Mouse (Mus musculus) CH12.LX (cell line): ENCODE data around the gene Ncoa3. TPM values are rescaled to one million over a fixed set of nuclear protein-coding genes. Genes with fewer than 3 reads are reported as not detected.

Experiments
- DNase-seq: peaks from one replicate; pipeline ENCODE4 v3.0.0-alpha.2; 2013; ENCODE audit errors: extremely low read depth
- H3K27ac ChIP-seq: 2 replicates; pipeline ENCODE4 v1.5.1; 2012; ENCODE audit warnings: low read depth, mild to moderate bottlenecking, control low read depth, moderate library complexity; ENCODE audit not compliant: insufficient read depth
- H3K27me3 ChIP-seq: replicated peaks from 2 replicates; pipeline ENCODE3; 2012; ENCODE audit warnings: inconsistent platforms
- H3K36me3 ChIP-seq, 2 experiments: replicated peaks in 1 of 2; 2 replicates each; pipeline versions ENCODE3 to v1.6.1; 2012; ENCODE audit warnings: inconsistent platforms in 1 of 2, low read length in 1 of 2, mild to moderate bottlenecking in 1 of 2, mixed read lengths in 1 of 2, moderate library complexity in 1 of 2; ENCODE audit not compliant: control insufficient read depth in 1 of 2, insufficient read depth in 1 of 2
- H3K4me1 ChIP-seq, 2 experiments: 2 replicates each; pipeline ENCODE4 v1.6.1; 2012; ENCODE audit warnings: inconsistent platforms in 1 of 2, moderate library complexity in 1 of 2; ENCODE audit not compliant: insufficient read depth in 2 of 2, control insufficient read depth in 1 of 2
- H3K4me2 ChIP-seq: 2 replicates; pipeline ENCODE4 v1.6.1; 2012; ENCODE audit warnings: low read depth, mild to moderate bottlenecking, control low read depth; ENCODE audit not compliant: poor library complexity, insufficient read depth, severe bottlenecking
- H3K4me3 ChIP-seq, 3 experiments: fragments of 150-350 bp in 1 of 3; sonication (generic) in 1 of 3; replicated peaks in 1 of 3; 2 replicates each; pipeline versions ENCODE3 to v1.5.1; 2011 to 2012; ENCODE audit warnings: low read depth in 2 of 3, low read length in 2 of 3, mild to moderate bottlenecking in 2 of 3, moderate library complexity in 2 of 3, control low read depth in 1 of 3, improper control_type of control experiment in 1 of 3, inconsistent platforms in 1 of 3, mixed read lengths in 1 of 3; ENCODE audit not compliant: poor library complexity in 1 of 3
- H3K79me2 ChIP-seq: replicated peaks from 2 replicates; pipeline ENCODE4 v1.6.1; 2012; ENCODE audit warnings: mild to moderate bottlenecking, moderate library complexity; ENCODE audit not compliant: control insufficient read depth, poor library complexity, insufficient read depth, severe bottlenecking; ENCODE audit errors: extremely low read depth
- H3K9ac ChIP-seq: 2 replicates; pipeline ENCODE4 v1.6.1; 2012; ENCODE audit warnings: low read depth, mild to moderate bottlenecking, control low read depth, moderate library complexity; ENCODE audit not compliant: insufficient read depth
- H3K9me3 ChIP-seq: replicated peaks from 2 replicates; pipeline ENCODE3; 2012; ENCODE audit warnings: low read length, inconsistent platforms, mixed read lengths
- BHLHE40 ChIP-seq: IDR thresholded peaks from 2 replicates; pipeline ENCODE4 v1.6.1; 2011; ENCODE audit warnings: mild to moderate bottlenecking, low read depth, low read length, improper control_type of control experiment
- CHD1 ChIP-seq: IDR thresholded peaks from 2 replicates; pipeline ENCODE4 v1.6.1; 2012; ENCODE audit warnings: low read depth, low read length, improper control_type of control experiment, inconsistent platforms
- E2F4 ChIP-seq: IDR thresholded peaks from 2 replicates; pipeline ENCODE4 v1.6.1; 2011; ENCODE audit warnings: low read depth, low read length, improper control_type of control experiment; ENCODE audit not compliant: insufficient replicate concordance
- ETS1 ChIP-seq: conservative IDR thresholded peaks from 2 replicates; pipeline ENCODE4 v1.6.1; 2012; ENCODE audit warnings: low read depth, mild to moderate bottlenecking, inconsistent platforms, low read length, improper control_type of control experiment, moderate library complexity
- GABPA ChIP-seq: IDR thresholded peaks from 2 replicates; pipeline ENCODE4 v1.6.1; 2012; ENCODE audit warnings: low read depth, low read length, improper control_type of control experiment, inconsistent platforms; ENCODE audit not compliant: insufficient replicate concordance
- IRF4 ChIP-seq: IDR thresholded peaks from 2 replicates; pipeline ENCODE4 v1.6.1; 2014; ENCODE audit warnings: low read depth, mild to moderate bottlenecking, inconsistent platforms, low read length, improper control_type of control experiment
- JUND ChIP-seq: conservative IDR thresholded peaks from 2 replicates; pipeline ENCODE4 v1.6.1; 2011; ENCODE audit warnings: low read depth, low read length, improper control_type of control experiment
- KAT2A ChIP-seq: IDR thresholded peaks from 2 replicates; pipeline ENCODE4 v1.6.1; 2012; ENCODE audit warnings: low read length, improper control_type of control experiment, inconsistent platforms; ENCODE audit not compliant: insufficient replicate concordance
- MAFK ChIP-seq: IDR thresholded peaks from 2 replicates; pipeline ENCODE4 v1.6.1; 2011; ENCODE audit warnings: low read length, improper control_type of control experiment; ENCODE audit not compliant: insufficient replicate concordance
- MAX ChIP-seq: IDR thresholded peaks from 2 replicates; pipeline ENCODE4 v1.6.1; 2011; ENCODE audit warnings: low read length, improper control_type of control experiment
- MEF2A ChIP-seq: IDR thresholded peaks from 2 replicates; pipeline ENCODE4 v1.6.1; 2014; ENCODE audit warnings: low read depth, mild to moderate bottlenecking, inconsistent platforms, low read length, improper control_type of control experiment, borderline replicate concordance
- MXI1 ChIP-seq: IDR thresholded peaks from 2 replicates; pipeline ENCODE4 v1.6.1; 2011; ENCODE audit warnings: mild to moderate bottlenecking, low read depth, low read length, improper control_type of control experiment
- MYC ChIP-seq: IDR thresholded peaks from 2 replicates; pipeline ENCODE4 v1.6.1; 2011; ENCODE audit warnings: low read depth, mild to moderate bottlenecking, improper control_type of control experiment, low read length
- NRF1 ChIP-seq: IDR thresholded peaks from 2 replicates; pipeline ENCODE4 v1.6.1; 2014; ENCODE audit warnings: low read depth, mild to moderate bottlenecking, inconsistent platforms, low read length, improper control_type of control experiment, moderate library complexity
- PAX5 ChIP-seq: IDR thresholded peaks from 2 replicates; pipeline ENCODE4 v1.6.1; 2012; ENCODE audit warnings: low read length, inconsistent platforms, mixed read lengths
- POLR2A ChIP-seq: IDR thresholded peaks from 2 replicates; pipeline ENCODE4 v1.6.1; 2011; ENCODE audit warnings: low read depth, mild to moderate bottlenecking, improper control_type of control experiment, low read length
- POLR2AphosphoS2 ChIP-seq: IDR thresholded peaks from 2 replicates; pipeline ENCODE4 v1.6.1; 2011; ENCODE audit warnings: low read depth, low read length, improper control_type of control experiment
- RAD21 ChIP-seq: IDR thresholded peaks from 2 replicates; pipeline ENCODE4 v1.6.1; 2011; ENCODE audit warnings: low read depth, mild to moderate bottlenecking, low read length, improper control_type of control experiment, moderate library complexity
- RCOR1 ChIP-seq: conservative IDR thresholded peaks from 2 replicates; pipeline ENCODE4 v1.6.1; 2012; ENCODE audit warnings: low read depth, mild to moderate bottlenecking, inconsistent platforms, low read length, improper control_type of control experiment
- SIN3A ChIP-seq: IDR thresholded peaks from 2 replicates; pipeline ENCODE4 v1.6.1; 2012; ENCODE audit warnings: low read length, improper control_type of control experiment, inconsistent platforms
- SMC3 ChIP-seq: IDR thresholded peaks from 2 replicates; pipeline ENCODE4 v1.6.1; 2011; ENCODE audit warnings: low read depth, low read length, improper control_type of control experiment
- TBP ChIP-seq: conservative IDR thresholded peaks from 2 replicates; pipeline ENCODE4 v1.6.1; 2011; ENCODE audit warnings: low read depth, low read length, improper control_type of control experiment
- TCF12 ChIP-seq: IDR thresholded peaks from 2 replicates; pipeline ENCODE4 v1.6.1; 2014; ENCODE audit warnings: low read depth, mild to moderate bottlenecking, inconsistent platforms, low read length, improper control_type of control experiment
- UBTF ChIP-seq: IDR thresholded peaks from 2 replicates; pipeline ENCODE4 v1.6.1; 2012; ENCODE audit warnings: low read depth, mild to moderate bottlenecking, inconsistent platforms, low read length, improper control_type of control experiment, moderate library complexity
- USF2 ChIP-seq: conservative IDR thresholded peaks from 2 replicates; pipeline ENCODE4 v1.6.1; 2011; ENCODE audit warnings: low read depth, low read length, improper control_type of control experiment
- ZC3H11A ChIP-seq: IDR thresholded peaks from 2 replicates; pipeline ENCODE4 v1.6.1; 2012; ENCODE audit warnings: low read depth, mild to moderate bottlenecking, inconsistent platforms, low read length, improper control_type of control experiment
- ZKSCAN1 ChIP-seq: IDR thresholded peaks from 2 replicates; pipeline ENCODE4 v1.6.1; 2012; ENCODE audit warnings: low read depth, inconsistent platforms, low read length, improper control_type of control experiment, borderline replicate concordance
- ZMIZ1 ChIP-seq: IDR thresholded peaks from 2 replicates; pipeline ENCODE4 v1.6.1; 2012; ENCODE audit warnings: low read depth, mild to moderate bottlenecking, inconsistent platforms, low read length, improper control_type of control experiment
- ZNF384 ChIP-seq: IDR thresholded peaks from 2 replicates; pipeline ENCODE4 v1.6.1; 2012; ENCODE audit warnings: low read depth, low read length, improper control_type of control experiment, inconsistent platforms
- dilution Hi-C: fragments of 300-500 bp; cut with MboI; formaldehyde crosslinking; loops from 2 replicates; pipeline ENCODE4 v1.14.3; 2020; ENCODE audit warnings: low sequenced_read_pairs; ENCODE audit not compliant: extremely low pct_unique_long_range_greater_than_20kb, extremely low pct_ligation_motif_present
- in situ Hi-C: fragments of 300-500 bp; cut with MboI; formaldehyde crosslinking; loops from 3 replicates; pipeline ENCODE4 v1.14.3; 2019; ENCODE audit warnings: low sequenced_read_pairs, low pct_ligation_motif_present, low pct_unique_long_range_greater_than_20kb, mixed read lengths
- polyA plus RNA-seq: library from polyadenylated mRNA; unstranded; fragments of >175 nt; gene quantifications from 2 replicates; pipeline ENCODE4 v1.2.1, GENCODE M21; 2012; ENCODE audit warnings: low read depth; ENCODE audit not compliant: insufficient read length
- total RNA-seq, 2 experiments: library from RNA; depleted of rRNA; stranded (reverse); fragments of 300-350 nt in 1 of 2; fragments of >200 nt in 1 of 2; gene quantifications; 2 replicates each; pipeline ENCODE4 v1.2.3; 2012 to 2014

Ncoa3 gene
- total and polyA plus RNA-seq, 3 experiments = 13.4 to 21.9 (median 17.1) TPM

DNA sequence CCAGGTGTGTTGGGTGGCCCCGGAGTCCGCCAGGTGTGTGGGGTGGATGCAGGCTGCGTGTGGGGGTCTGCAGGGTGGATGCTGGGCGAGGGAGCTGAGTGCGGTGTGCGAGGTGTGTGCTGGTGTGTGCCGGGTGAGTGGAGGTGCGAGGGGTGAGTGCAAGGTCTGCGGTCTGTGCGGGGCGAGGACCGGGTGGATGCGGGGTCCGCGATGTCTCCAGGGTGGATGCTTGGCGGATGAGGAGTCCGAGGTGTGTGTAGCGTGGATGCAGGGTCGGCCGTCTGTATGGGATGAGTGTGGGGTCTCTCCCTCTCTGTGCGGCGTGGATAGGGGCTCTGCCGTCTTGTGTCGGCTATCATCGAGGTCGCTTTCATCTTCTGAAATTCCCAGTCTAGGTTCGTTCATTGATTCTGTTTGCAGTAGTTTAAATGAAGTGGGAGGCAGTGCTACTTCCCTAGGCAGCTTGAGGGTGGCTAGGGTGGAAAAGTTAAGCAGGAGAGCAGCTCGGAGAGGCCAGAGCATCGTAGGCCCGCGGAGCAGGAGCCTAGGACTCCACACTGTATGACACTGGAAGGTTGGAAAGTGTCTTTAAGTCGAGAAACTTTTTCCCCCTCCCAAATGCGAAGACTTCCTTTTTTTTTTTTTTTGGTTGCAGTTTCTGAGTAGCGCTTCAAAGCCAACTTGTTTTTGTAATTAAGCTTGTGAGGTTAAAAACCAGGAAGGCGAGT, 901 bp downstream of the Ncoa3 start:
- Histone ChIP-seq H3K9ac (peak overlapping the region; percentile 95), H3K79me2 (peaks cover 54% of the 10 kb centered on the region), H3K9me3 (peaks cover 4% of the 10 kb centered on the region), H3K4me1 (peaks cover 0 to 40% of the 10 kb centered on the region in 2 experiments; a peak in 3 of 4 replicates), H3K27me3 (no peaks in the 10 kb centered on the region), H3K36me3 (peaks cover 0 to 7% of the 10 kb centered on the region in 2 experiments), H3K27ac (peak overlapping the region; percentile 62), H3K4me2 (peak overlapping the region; percentile 79), H3K4me3 (peak overlapping the region; percentile 86 to 99 (median 98))
- in situ Hi-C loops (no loop called here), dilution Hi-C loops (no loop called here)
- no peak for DNase-seq
- TF ChIP-seq BHLHE40 (no peak), ZKSCAN1 (no peak), PAX5 (no peak), SMC3 (no peak), ETS1 (no peak), NRF1 (no peak), TCF12 (0 out of 2 replicates have a peak, but pooled peaks have one; percentile 10), SIN3A (0 out of 2 replicates have a peak, but pooled peaks have one; percentile 2), CHD1 (no peak), ZMIZ1 (no peak), JUND (no peak), POLR2AphosphoS2 (no peak), MXI1 (no peak), MAX (no peak), KAT2A (no peak), MYC (no peak), UBTF (no peak), E2F4 (no peak), MEF2A (no peak), GABPA (no peak), ZNF384 (peak; percentile 93), TBP (0 out of 2 replicates have a peak, but pooled peaks have one; percentile 22), MAFK (no peak), IRF4 (no peak), RCOR1 (no peak), ZC3H11A (no peak), USF2 (no peak), RAD21 (no peak; the same call in 1 of the 2 replicates), POLR2A (peak; percentile 32; the same call in 1 of the 2 replicates)
- TF ChIP-seq, all 38 proteins: peak for 5
